Mouse (Mus musculus): ENCODE results near the gene Rgs5.

GRCm38 (mm10) chr1:169699184-169699583 is 43.9 kb downstream of the Rgs5 start:
- TF ChIP-seq GATA1 (IDR thresholded peaks at IDR 0.05; ENCODE audit: borderline replicate concordance, low read length) (no peak), FLI1 (IDR thresholded peaks at IDR 0.05; ENCODE audit: low read length) (no peak)
